Mouse (Mus musculus) thymus, adult 2 months (tissue): ENCODE results near the gene Hadha. TPM values are rescaled to one million over a fixed set of nuclear protein-coding genes. Genes with fewer than 3 reads are reported as not detected.

Experiments
- DNase-seq: peaks from one replicate; pipeline ENCODE4 v3.0.0; 2021
- H3K27ac ChIP-seq: fragments of 200-500 bp; 2 replicates; pipeline ENCODE4 v1.5.1; 2012; ENCODE audit warnings: low read length, control low read depth; ENCODE audit not compliant: control insufficient read depth, insufficient read depth
- H3K27me3 ChIP-seq: fragments of 200-500 bp; 2 replicates; pipeline ENCODE4 v1.6.1; 2012; ENCODE audit warnings: mild to moderate bottlenecking, low read length, moderate library complexity, mixed read lengths; ENCODE audit not compliant: control insufficient read depth, insufficient read depth
- H3K36me3 ChIP-seq: fragments of 200-500 bp; 2 replicates; pipeline ENCODE4 v1.6.1; 2012; ENCODE audit warnings: mild to moderate bottlenecking, low read length, moderate library complexity; ENCODE audit not compliant: control insufficient read depth, insufficient read depth
- H3K4me1 ChIP-seq: fragments of 200-500 bp; replicated peaks from 2 replicates; pipeline ENCODE4 v1.6.1; 2012; ENCODE audit warnings: low read length; ENCODE audit not compliant: control insufficient read depth, insufficient read depth
- H3K4me3 ChIP-seq: fragments of 200-500 bp; 2 replicates; pipeline ENCODE4 v1.5.1; 2012; ENCODE audit warnings: mild to moderate bottlenecking, low read length, control low read depth, moderate library complexity; ENCODE audit not compliant: control insufficient read depth, insufficient read depth
- CTCF ChIP-seq: fragments of 200-500 bp; IDR thresholded peaks from 2 replicates; pipeline ENCODE4 v1.5.1; 2012; ENCODE audit warnings: mild to moderate bottlenecking, control low read depth, low read length, moderate library complexity, borderline replicate concordance; ENCODE audit not compliant: control insufficient read depth, poor library complexity, insufficient read depth; ENCODE audit errors: extremely low read depth
- POLR2A ChIP-seq: fragments of 200-500 bp; IDR thresholded peaks from 2 replicates; pipeline ENCODE4 v1.6.1; 2012; ENCODE audit warnings: mild to moderate bottlenecking, low read length, control low read depth, moderate library complexity; ENCODE audit not compliant: control insufficient read depth, poor library complexity, insufficient read depth; ENCODE audit errors: extremely low read depth
- WGBS: fragments of 180-500 bp; shearing (Covaris S2); methylation state at CpG from one replicate; pipeline ENCODE4 v1.1.7; 2018; 5-methylcytosine and 5-hydroxymethylcytosine counted together
- polyA plus RNA-seq: library from polyadenylated mRNA; depleted of rRNA; stranded (reverse); fragments of >200 nt; gene quantifications from 2 replicates; pipeline ENCODE4 v1.2.3, GENCODE M21; 2012

Gene Hadha
- polyA plus RNA-seq, 1 experiment: 80.5 TPM

DNA sequence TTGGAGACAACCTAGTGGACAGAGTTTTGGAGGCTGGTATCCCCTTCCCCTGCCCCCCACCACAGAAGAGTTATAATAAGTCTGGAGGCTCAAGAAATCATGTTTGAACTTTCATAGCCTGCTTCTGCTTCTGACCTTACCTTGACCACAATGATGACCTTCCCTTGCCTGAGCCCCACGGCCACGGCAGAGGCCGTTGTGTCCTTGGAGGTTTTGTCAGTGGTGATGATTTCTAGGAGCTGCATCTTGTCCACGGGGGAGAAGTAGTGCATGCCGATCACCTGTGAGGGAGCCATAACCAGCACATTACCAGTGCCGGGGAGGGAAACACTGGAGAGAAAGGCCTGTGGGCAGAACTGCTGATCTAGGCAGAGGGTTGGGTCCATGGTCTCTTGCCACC, 32.5 kb downstream of the Hadha start:
- 98% methylated on average over 6 of the region's 6 CpGs for WGBS
- DNase-seq: no peak
- H3K27me3 ChIP-seq: no peaks in the 10 kb centered on the region
- TF ChIP-seq POLR2A (no peak), CTCF (no peak)
- no peaks in the 10 kb centered on the region for H3K4me1 ChIP-seq
- no peak overlapping the region for H3K4me3 ChIP-seq
- H3K36me3 ChIP-seq: peaks cover 68% of the 10 kb centered on the region
- H3K27ac ChIP-seq: no peak overlapping the region

DNA sequence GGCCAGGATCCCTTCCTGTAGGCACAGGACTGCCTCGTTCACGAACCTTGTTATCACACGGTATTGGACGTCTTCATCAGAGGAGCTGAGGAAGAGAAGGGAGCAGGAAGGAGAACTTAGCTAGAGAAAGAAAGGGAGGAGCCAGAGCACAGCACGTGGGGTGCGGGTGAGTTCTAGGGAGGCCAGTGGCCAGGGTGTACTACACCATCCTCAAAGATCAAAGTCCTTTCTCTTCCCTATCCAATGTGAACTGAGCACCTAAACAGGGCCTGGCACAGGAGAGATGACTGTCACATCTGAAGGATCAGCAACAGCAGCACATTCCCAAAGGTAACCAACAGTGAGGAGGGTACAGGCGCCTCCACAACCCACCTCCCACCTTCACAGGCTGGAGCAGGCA, 34.9 kb downstream of the Hadha start:
- WGBS: 92% methylated on average over 7 of the region's 7 CpGs
- H3K4me3 ChIP-seq: no peak overlapping the region
- no peak for DNase-seq
- H3K27ac ChIP-seq: no peak overlapping the region
- H3K4me1 ChIP-seq: no peaks in the 10 kb centered on the region
- H3K36me3 ChIP-seq: peaks cover 56% of the 10 kb centered on the region
- no peaks in the 10 kb centered on the region for H3K27me3 ChIP-seq
- no peak for TF ChIP-seq POLR2A
- no peak for TF ChIP-seq CTCF

DNA sequence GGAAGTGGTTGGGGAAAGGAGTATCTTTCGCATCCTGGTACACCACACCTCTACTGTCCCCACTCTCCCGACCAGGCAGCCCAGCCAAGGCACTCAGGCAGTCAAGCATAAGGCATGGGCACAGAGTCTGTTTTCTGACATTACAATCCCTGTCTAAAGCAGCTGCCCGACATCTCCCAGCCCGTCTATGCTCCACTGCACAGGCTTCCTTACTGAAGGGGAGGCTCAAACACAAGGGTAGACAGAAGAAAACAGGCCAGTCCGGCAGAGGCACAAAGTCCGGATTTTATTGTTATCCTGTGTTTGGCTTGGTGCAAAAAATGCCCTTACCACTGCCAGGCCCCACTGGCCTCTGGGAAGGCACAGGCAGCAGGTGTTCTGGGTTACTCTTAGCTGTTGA, 35.8 kb downstream of the Hadha start:
- Histone ChIP-seq H3K27me3 (peaks cover 2% of the 10 kb centered on the region; the same call in 1 of the 2 replicates), H3K36me3 (peaks cover 46% of the 10 kb centered on the region)
- TF ChIP-seq POLR2A: no peak
- no peak for TF ChIP-seq CTCF

GRCm38 (mm10) chr5:30118018-30118417, 36.9 kb downstream of the Hadha start:
- WGBS: 91% methylated on average over 1 of the region's 1 CpGs
- Histone ChIP-seq H3K27ac (no peak overlapping the region), H3K36me3 (peaks cover 37% of the 10 kb centered on the region), H3K4me1 (peaks cover 12% of the 10 kb centered on the region), H3K4me3 (no peak overlapping the region), H3K27me3 (peaks cover 2% of the 10 kb centered on the region; the same call in 1 of the 2 replicates)
- DNase-seq: no peak
- TF ChIP-seq POLR2A (no peak), CTCF (no peak)

More for the DNA sequence above, 35.8 kb downstream of the Hadha start:
- no peak overlapping the region for H3K4me3 ChIP-seq
- H3K27ac ChIP-seq: no peak overlapping the region
- H3K4me1 ChIP-seq: peaks cover 6% of the 10 kb centered on the region
- DNase-seq: no peak
- WGBS: 91% methylated on average over 6 of the region's 6 CpGs

DNA sequence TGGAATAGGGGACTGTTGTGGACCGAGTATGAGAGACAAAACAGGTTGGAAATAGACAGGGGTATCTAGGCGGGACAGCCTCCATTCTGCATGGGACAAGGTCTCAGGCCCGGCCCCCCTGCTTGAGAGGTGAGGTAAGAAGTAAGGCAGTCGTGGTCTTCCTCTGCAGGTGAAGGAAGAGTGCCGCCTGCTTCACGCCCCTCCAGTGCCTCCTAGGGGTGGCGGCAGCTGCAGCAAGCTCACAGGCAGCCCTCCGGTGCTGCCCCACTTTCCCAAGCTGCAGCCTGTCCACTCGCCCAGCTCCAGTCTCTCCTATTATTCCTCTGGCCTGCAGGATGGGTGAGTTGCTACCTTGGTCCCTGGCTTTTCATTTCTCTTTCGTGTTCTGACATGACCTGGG, 39.2 kb downstream of the Hadha start:
- 55% methylated on average over 10 of the region's 10 CpGs for WGBS
- H3K27ac ChIP-seq: no peak overlapping the region
- H3K4me3 ChIP-seq: no peak overlapping the region
- peaks cover 12% of the 10 kb centered on the region for H3K4me1 ChIP-seq
- DNase-seq: no peak
- TF ChIP-seq POLR2A (no peak), CTCF (no peak)
- H3K27me3 ChIP-seq: peaks cover 2% of the 10 kb centered on the region; the same call in 1 of the 2 replicates
- H3K36me3 ChIP-seq: peaks cover 20% of the 10 kb centered on the region

- Histone ChIP-seq H3K4me3 (peak overlapping the region; percentile 33), H3K27ac (no peak overlapping the region), H3K4me1 (peaks cover 12% of the 10 kb centered on the region), H3K36me3 (peaks cover 12% of the 10 kb centered on the region), H3K27me3 (peaks cover 2% of the 10 kb centered on the region; the same call in 1 of the 2 replicates)
- DNase-seq: no peak
- WGBS: 1% methylated on average over 28 of the region's 28 CpGs
- TF ChIP-seq POLR2A: no peak
Measured at GRCm38 (mm10) chr5:30114761-30115140, 40.2 kb downstream of the Hadha start.
